Mouse (Mus musculus) thymus, postnatal 36 days (tissue): Measurements from ENCODE around the gene Bcl9.
A peak's percentile ranks its signal among the peaks of the same experiment; 100 is the strongest.

Source experiments
- DNase-seq, 2 experiments: peaks; one replicate each; pipeline ENCODE4 v3.0.0; 2022; ENCODE audit warnings: mixed read lengths in 2 of 2

Bcl9 gene

DNA sequence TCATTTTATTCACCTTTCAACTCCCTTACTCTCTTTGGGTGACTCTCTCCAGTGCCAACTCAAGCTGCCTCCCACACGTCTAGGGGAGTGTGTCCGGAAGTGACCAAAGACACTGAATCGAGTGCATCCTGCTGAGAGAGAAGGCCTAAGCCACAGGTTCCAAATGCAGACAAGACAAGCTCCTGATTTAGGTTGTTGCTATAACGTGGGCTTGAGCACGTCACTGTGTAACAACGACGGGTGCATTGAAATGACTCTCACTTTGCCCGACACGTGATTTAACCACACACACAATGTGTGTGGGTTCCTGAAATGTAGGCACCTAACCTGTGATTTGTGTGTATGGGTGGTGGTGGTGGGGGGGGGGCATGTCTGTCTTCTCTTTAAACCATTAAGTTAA lies 3.4 kb downstream of the Bcl9 start:
- peak; percentile 13 to 29 for DNase-seq

DNA sequence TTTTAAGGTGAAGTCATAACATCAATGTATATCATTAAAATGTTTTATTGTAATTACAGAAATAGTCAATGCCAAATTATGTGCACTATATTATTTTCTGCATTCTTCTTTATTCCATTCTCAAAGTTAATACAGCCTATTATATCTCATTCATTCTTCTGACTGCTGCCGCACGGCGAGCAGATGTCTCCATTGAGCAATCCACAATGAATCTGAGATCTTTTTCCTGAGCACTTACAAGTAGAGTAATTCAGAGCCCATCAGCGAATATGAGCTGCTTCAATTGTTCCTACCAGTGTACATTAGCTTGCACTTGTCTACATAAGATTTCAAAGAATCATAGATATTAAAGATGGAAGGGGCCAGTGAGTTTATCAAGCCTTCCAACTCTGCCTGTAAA lies 12.8 kb downstream of the Bcl9 start:
- DNase-seq, result no peak

- no peak for DNase-seq
Observed at GRCm38 (mm10) chr3:97284056-97284455, 13.7 kb downstream of the Bcl9 start.

- DNase-seq, result no peak
Observed at GRCm38 (mm10) chr3:97281426-97281825, 16.3 kb downstream of the Bcl9 start.

DNA sequence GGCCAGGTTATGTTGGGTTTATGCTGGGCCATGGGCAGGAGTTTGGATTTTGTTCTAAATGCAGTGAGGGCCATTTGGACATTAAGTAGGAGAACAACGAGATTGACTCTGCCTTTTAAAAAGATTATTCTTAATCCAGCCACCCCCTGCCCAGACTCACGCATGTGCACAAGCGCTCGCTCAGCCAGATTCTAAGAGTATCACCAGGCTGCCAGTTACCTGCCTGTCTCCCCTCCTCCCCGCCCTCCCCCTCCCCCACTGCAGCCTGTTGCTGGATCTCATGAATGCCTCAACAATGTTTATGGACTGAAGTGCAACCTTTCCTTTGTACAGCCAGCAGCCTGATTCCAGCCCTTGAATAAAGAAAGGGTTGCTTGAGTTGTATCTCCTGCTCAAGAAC lies 22.0 kb downstream of the Bcl9 start:
- no peak for DNase-seq

- DNase-seq, result no peak
Observed at GRCm38 (mm10) chr3:97274516-97275230, 23.0 kb downstream of the Bcl9 start.

GRCm38 (mm10) chr3:97273876-97274275 lies 23.8 kb downstream of the Bcl9 start:
- DNase-seq, result peak; percentile 12 to 24

DNA sequence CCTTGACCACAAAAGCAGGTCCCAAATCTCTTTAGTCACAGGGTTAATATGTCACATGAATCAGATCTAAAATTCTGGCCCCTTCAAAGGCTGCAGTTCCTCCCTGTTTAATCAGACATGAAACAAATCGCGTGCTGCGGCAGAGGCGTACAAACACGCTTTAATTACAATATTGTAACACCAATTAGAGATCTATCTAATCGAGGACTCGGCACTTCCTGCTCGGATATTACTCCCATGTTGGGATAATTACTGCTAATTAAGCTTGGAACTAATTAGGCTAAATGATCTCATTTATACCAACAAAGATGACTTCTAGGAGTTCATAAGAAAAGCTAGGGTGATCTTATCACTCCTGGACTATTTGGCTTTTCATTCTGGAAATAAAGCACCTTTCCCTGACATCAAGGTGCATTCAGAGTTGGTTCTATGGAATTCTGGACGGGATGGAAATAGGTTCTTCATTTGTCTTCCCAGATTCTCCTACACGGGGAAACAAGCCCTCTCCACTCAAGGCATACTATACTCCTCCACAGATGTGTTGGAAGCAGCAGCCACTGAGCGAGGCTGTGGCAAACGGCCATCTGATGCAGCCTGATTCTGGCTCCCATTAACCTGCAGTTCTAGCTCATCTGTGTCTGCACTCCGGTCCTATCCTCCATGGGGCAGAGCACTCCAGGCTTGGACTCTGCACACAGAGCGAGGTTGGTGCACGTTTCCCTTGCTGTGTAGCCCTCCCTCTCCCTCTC lies 31.9 kb downstream of the Bcl9 start:
- no peak for DNase-seq

- DNase-seq, result no peak
Observed at GRCm38 (mm10) chr3:97262235-97262634, 35.5 kb downstream of the Bcl9 start.

DNA sequence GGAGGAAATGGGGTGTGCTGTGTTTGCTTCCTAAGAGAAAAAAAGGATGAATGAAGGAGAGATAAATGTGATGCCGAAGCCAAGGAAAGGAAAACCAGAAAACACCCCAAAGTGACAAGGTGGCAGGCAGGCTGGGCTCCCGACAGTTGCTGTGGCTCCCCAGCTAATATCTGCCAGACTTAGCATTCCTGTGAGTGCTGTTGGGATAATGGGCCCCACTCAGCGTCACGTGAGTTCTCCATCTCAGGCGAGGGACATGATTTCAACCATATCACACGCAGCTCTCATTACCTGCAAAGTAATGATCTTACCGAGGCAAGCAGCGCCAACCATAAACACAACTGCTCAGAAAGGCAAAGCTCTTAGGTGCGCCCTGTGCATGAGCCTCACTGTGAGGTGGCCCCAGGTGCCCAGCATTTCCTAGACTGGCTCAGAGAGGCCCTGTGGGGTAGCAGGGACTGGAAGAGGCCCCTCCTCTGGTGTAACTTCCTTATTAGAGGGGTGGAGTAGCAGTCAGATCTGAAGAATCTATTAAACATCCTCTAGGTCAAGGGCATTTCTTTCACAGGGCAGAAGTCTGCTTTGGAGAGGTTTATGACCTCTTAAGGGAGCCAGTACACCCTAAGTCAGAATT lies 41.9 kb downstream of the Bcl9 start:
- DNase-seq, result no peak

DNA sequence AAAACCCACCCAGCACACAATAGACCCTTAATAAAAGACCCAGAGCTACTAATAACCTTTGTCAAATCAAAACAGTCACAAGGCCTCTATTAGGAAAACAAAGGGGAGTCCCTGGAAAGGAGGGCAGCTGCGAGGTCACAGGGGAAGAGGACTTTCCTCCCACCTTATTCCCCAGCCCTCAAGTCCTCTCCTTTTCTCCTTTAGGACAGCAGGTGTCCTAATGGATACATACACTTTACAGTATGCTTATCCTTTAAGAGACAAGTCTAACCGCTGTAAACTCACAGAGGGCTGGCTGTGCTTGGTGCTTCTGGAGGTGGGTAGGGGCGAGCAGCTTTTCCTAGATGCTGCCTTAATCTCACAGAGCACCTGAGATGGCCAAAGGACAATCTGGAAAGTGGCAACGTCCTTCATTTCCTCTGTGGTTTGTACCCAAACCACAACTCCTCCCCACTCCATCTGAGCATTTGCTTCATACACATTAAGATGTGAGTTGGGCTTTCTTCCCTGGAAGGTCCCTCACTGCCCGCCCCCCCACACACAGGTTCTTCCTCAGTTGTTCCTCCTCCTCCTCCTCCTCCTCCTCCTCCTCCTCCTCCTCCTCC lies 42.8 kb downstream of the Bcl9 start:
- DNase-seq, result no peak

DNA sequence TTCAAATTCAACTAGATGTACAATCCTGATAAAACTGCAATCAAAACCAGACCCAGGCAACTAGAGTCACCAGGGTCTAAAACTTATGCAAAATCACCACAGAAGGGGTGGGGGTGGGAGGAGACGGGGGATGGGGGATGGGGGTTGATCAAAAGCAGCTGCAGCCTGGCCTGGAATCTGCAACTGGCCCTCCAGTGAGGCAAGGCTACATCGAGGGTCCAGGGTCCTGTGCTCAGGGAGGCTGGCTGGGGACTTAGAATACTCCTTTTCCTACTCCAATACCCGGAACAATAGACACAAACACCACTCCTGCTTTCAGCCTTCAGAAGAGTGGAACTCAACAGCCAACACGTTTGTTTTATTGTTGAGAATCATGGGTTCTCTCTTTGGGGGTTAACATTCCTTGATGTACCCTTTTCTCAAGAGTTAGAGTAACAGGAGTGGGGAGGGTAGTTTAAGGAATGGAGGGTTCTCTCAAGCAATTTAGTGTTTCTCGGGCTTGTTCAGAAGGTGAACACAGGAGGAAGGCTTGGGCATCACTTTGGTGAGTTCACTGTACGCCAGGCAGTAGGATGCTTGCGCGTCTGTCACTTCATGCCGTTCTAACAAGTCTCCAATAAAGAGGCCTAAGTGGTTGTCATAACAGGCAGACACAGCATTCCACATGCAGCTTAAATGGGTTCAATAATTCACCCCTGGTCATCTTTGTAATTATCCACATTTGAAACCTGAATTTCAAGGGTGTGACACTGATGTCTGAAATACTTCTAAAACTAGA lies 43.7 kb downstream of the Bcl9 start:
- no peak for DNase-seq

DNA sequence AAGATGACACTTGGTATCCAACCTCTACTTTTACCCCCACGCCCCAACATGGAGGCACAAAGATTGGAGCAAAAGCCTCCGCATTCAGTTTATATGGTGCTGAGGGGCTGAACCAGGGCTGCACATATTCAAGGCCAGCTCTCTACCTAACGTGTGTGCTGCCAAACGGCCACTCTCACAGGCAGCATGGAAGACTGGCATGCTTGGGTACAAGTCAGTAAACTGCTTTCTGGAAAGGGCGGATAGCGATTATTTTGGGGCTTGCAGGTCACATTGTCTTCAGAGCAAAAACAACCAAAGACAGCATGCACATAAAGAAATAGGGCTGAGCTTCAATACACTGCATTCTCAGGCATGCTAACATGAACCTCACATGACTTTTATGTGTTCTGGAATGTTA lies 44.8 kb downstream of the Bcl9 start:
- no peak for DNase-seq

DNA sequence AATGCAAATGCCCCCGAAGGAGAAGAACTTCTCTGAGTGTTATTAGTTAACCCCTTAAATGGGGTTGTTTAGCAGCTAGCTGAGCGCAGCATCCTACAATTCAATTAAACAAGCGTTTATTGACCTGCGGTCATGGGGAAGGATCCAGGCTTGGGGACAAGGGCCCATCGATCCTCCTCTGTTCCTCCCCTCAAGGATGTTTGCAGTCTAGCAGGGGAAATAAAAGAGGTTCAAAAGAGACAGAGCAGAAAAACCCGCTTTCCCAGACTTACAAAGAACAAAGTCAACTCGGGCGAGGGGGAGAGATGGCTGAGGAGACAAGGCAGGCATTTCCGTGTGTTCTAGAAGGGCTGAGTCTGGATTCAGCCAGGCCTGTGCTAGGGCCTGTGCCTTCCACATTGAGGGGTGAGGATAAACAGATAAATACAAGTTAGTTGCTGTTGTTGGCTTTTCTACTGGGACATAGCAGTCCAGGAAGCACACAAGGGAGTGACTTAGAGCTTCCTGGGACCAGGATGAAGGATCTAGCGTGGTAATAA lies 55.0 kb downstream of the Bcl9 start:
- no peak for DNase-seq

- DNase-seq, result no peak
Observed at GRCm38 (mm10) chr3:97241826-97242225, 55.9 kb downstream of the Bcl9 start.

- DNase-seq, result no peak
Observed at GRCm38 (mm10) chr3:97239793-97240192, 57.9 kb downstream of the Bcl9 start.

DNA sequence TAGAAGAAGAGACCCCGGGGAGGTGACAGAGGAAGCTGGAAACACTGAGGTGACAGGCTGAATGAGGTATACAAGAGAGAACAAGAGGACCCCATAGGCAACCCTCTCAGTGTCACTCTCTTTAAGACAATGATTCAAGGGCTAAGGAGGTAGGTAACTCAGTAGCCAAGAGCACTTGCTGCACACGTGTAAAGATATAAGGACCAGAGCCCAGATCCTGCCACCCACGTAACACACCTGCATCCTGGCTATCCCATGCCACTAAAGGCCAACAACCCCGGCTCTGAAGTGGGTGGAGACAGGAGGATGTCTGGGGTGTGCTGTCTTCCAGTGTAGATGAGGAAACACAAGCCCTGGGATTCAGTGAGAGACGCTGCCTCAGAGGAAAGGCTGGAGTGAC lies 58.4 kb downstream of the Bcl9 start:
- no peak for DNase-seq

DNA sequence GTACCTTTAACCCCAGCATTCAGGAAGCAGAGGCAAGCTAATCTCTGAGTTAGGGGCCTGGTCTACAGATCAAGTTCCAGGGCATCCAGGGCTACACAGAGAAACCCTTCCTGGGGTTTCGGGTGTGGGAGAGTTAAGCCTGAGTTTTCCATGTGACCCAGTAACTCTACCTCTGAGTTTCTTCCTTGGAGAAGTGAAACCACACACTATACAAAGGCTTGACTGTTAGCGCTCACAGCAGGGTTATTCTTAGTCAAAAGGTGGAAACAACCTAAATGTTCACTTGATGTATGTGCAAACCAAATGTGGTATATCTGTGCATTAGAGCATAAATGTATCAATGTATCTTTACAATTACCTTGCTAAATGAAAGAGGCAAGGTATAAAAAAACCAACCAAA lies 59.2 kb downstream of the Bcl9 start:
- DNase-seq, result no peak

DNA sequence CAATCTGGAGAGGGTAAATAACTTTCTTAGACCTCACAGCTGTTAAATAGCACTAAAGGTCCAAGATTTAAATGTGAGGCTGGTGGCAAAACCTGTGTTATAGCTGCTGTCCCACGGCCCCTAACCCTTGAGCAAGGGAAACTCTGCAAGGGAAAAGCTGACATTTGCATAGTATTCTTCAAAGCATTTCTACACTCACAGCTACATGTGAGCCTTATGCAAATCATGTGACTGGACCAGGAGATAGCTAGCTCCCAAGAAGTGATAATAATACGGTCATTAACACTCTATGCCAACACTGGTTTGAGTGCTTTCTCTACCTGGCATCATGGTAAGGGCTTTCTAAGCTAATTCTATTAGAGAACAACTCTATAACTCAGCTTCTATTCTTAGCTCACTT lies 60.3 kb downstream of the Bcl9 start:
- DNase-seq, result no peak

DNA sequence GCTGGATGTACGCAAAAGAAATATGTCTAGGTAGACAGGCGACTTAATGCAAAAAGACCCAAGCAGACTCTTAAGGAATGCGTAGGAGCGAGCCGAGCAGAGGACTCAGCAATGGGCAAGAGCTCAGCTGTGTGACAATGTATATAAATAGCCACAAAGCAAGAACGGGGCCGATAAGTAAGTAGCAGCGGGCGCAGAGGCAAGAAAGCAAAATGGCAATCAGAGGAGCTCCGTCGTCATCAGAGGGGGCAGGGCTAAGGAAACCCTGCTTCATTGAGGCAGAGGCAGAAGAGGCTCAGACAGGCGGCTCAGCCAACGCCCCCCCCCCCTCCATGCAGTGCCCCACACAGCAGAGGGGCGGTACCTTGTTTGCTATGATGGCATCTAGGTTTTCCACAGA lies 62.9 kb downstream of the Bcl9 start:
- no peak for DNase-seq

- DNase-seq, result no peak
Observed at GRCm38 (mm10) chr3:97232328-97232727, 65.4 kb downstream of the Bcl9 start.

- DNase-seq, result no peak
Observed at GRCm38 (mm10) chr3:97231857-97232256, 65.9 kb downstream of the Bcl9 start.
